Mouse (Mus musculus): Measurements from ENCODE around the gene Rnf43. TPM values are rescaled to one million over a fixed set of nuclear protein-coding genes. Genes with fewer than 3 reads are reported as not detected.

Rnf43 gene
- polyA plus RNA-seq, 1 experiment, result not detected

DNA sequence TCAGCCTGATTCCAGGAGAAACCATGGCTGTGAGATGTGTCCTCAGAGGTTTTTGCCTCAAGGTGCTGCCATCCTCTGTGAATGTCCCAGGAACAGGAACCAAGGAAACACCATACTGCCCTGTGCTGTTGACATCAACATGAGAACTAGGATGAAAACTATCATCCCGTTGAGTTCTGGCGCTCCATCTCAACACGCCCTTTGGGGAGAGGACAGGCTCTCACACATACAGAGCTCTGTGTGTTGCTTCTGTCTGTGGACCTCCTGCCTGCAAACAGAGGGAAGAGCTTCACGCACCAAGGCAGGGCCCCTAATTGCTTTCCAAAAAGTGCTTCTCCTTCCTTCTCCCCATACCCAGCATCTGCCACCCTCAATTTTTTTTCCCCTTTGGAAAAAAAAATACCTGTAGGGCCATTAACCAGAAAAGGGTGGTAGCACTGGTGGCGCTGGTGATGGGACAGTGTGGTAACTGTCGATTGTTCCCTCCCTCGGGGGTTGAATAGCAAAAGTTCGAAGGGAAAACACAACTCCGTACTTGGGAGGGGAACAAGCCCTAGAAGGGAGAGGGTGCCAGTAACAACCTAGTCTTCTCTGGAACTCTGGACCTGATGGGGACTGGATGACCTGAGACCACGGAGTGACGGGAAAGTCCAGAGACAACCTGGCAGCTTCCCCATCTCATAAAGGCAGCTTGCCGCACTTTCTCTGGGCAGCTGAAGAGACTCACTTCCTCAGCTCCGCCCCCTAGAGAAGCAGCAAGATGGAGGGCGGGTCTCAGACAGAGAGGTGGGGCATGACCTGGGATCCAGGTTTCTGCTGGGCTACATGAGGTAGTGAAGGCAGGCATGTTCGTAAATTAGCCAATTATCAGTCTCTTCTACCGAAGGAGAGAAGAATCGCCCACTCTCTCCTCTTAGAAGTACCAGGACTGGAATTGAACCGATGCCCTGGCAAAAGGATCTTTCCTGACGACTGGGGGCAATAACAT is 85.9 kb downstream of the Rnf43 start:
- TF ChIP-seq CEBPB (IDR thresholded peaks at IDR 0.05; ENCODE audit: low read depth) (no peak), MYOD1 (IDR thresholded peaks at IDR 0.05; ENCODE audit: control insufficient read depth, insufficient read length, low read depth) (no peak), CTCF (IDR thresholded peaks at IDR 0.05; ENCODE audit: control insufficient read depth, insufficient read depth, insufficient read length) (no peak), MYOG (IDR thresholded peaks at IDR 0.05; ENCODE audit: control insufficient read depth, extremely low read depth, insufficient read length) (no peak), MAX (IDR thresholded peaks at IDR 0.05) (no peak), FOSL1 (IDR thresholded peaks at IDR 0.05; ENCODE audit: insufficient read depth, low read length, poor library complexity, severe bottlenecking) (no peak), USF1 (IDR thresholded peaks at IDR 0.05; ENCODE audit: low read depth) (no peak)
- H3K4me3 ChIP-seq (ENCODE audit: insufficient read depth, poor library complexity, severe bottlenecking), result no peak overlapping the region
- no peaks in the 10 kb centered on the region for H3K79me3 ChIP-seq (ENCODE audit: low read depth)
- H3K79me2 ChIP-seq (ENCODE audit: control insufficient read depth, insufficient read depth), result no peaks in the 10 kb centered on the region
- peaks cover 14% of the 10 kb centered on the region for H3K36me3 ChIP-seq (ENCODE audit: control insufficient read depth, insufficient read depth)
- H3ac ChIP-seq (ENCODE audit: control insufficient read depth, insufficient read length, low read depth), result no peak overlapping the region
- H3K27me3 ChIP-seq (ENCODE audit: control insufficient read depth, insufficient read depth, insufficient read length), result no peaks in the 10 kb centered on the region

DNA sequence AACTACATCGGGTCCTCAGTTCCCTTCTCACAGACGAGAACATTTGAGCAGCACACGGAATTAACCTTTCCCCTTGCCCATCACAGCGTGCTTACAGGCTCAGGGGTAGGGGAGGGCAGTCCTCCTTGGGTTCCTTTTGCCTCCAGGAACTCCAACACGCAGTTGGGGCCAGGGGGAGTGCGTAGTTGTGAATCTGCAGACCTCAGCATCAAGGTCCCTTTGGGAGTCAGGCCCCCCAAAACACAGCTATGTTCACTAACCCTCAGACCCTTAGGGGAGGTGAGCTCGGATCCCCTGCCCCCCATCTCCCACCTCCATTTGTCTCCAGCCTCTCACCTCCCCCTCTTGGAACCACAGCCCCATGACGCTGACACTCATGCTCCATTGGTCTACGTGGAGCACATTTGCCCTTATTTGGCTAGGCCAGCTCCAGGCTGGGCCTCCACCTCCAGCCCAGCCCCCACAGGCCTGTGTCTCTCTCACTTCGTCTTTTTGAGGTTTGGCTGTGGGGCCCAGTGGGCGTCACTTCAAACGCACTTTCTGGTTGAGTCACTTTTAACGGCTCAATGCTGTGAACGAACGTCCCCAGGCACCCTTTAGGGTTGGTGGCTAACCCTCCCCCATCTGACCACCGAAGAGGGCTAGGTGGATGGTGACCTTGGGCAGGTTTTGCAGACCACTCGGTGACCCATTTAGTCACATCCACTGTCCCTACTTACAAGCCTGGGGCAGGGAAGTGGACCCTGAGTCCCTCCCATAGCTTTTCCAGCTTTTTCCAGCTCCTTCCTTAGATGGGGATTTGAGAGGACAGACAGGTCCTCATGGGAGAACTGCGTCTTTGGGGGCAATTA is 86.9 kb downstream of the Rnf43 start:
- Histone ChIP-seq H3K4me3 (ENCODE audit: insufficient read depth, poor library complexity, severe bottlenecking) (no peak overlapping the region), H3K36me3 (ENCODE audit: control insufficient read depth, insufficient read depth) (peaks cover 4% of the 10 kb centered on the region), H3K79me3 (ENCODE audit: low read depth) (no peaks in the 10 kb centered on the region), H3ac (ENCODE audit: control insufficient read depth, insufficient read length, low read depth) (peak overlapping the region; percentile 55), H3K27me3 (ENCODE audit: control insufficient read depth, insufficient read depth, insufficient read length) (no peaks in the 10 kb centered on the region), H3K79me2 (ENCODE audit: control insufficient read depth, insufficient read depth) (no peaks in the 10 kb centered on the region)
- no peak for TF ChIP-seq USF1 (IDR thresholded peaks at IDR 0.05; ENCODE audit: low read depth)
- no peak for TF ChIP-seq FOSL1 (IDR thresholded peaks at IDR 0.05; ENCODE audit: insufficient read depth, low read length, poor library complexity, severe bottlenecking)
- peak; percentile 36 for TF ChIP-seq MAX (IDR thresholded peaks at IDR 0.05)

DNA sequence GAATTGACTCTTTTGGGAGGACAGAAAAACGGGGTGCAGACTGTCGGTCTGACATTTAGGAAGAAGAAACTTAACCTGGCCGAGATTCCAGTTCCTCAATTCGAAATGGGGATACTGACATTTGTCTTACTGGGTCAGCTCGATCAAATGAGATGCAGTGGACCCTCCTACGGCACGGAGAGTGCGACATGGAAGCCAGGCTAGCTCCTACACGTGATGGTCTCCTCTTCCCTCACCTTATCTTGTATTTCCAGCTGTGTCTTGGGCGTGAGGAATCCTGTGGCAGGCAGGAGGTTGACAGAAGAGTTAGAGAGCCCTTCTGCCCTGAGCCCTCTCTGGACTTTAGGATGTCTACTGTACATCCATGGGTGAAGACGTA is 87.5 kb downstream of the Rnf43 start:
- Histone ChIP-seq H3K79me3 (ENCODE audit: low read depth) (no peaks in the 10 kb centered on the region), H3K79me2 (ENCODE audit: control insufficient read depth, insufficient read depth) (no peaks in the 10 kb centered on the region), H3K27me3 (ENCODE audit: control insufficient read depth, insufficient read depth, insufficient read length) (no peaks in the 10 kb centered on the region), H3K36me3 (ENCODE audit: control insufficient read depth, insufficient read depth) (no peaks in the 10 kb centered on the region), H3ac (ENCODE audit: control insufficient read depth, insufficient read length, low read depth) (no peak overlapping the region), H3K4me3 (ENCODE audit: insufficient read depth, poor library complexity, severe bottlenecking) (no peak overlapping the region)
- TF ChIP-seq MYOD1 (IDR thresholded peaks at IDR 0.05; ENCODE audit: control insufficient read depth, insufficient read length, low read depth) (no peak), FOSL1 (IDR thresholded peaks at IDR 0.05; ENCODE audit: insufficient read depth, low read length, poor library complexity, severe bottlenecking) (no peak), MYOG (IDR thresholded peaks at IDR 0.05; ENCODE audit: control insufficient read depth, extremely low read depth, insufficient read length) (no peak), CEBPB (IDR thresholded peaks at IDR 0.05; ENCODE audit: low read depth) (no peak), CTCF (IDR thresholded peaks at IDR 0.05; ENCODE audit: control insufficient read depth, insufficient read depth, insufficient read length) (no peak), USF1 (IDR thresholded peaks at IDR 0.05; ENCODE audit: low read depth) (no peak), MAX (IDR thresholded peaks at IDR 0.05) (no peak)

DNA sequence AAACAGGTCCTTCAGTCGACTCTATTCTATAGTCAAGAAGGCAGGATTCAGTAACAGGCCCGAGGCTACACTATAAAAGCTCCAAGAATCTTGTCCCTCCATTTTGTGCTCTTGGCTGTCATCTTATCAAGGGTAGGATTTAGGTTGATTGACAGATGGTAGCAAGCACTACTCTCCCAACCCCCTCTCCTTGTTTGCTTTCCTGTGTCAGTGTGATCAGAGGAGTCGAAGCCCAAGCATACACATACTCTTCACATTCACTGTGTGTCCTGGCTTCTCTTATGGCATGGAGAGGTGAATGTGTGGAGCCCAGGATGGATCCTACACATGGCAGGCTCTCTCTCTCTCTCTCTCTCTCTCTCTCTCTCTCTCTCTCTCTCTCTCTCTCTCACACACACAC is 88.0 kb downstream of the Rnf43 start:
- H3K79me2 ChIP-seq (ENCODE audit: control insufficient read depth, insufficient read depth), result peaks cover 2% of the 10 kb centered on the region

DNA sequence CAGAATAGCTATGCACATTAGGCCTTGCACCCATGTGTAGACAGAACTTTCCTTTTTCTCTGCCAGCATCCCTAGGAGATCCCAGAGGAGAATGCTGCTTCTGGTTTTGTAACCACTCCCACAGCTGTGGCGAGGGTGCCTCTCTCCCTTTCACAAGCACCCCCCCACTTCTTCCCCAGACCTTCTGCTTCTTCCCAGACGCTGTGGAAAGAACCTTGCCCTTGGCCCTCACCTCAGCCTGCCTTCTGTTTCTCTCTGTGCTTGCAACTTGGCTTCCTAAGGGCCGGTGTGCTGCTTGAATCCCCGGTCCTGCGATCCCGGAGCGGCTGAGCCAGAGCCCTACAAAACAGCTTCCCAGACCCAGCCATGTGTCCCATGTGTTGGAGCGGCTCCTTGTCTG is 88.5 kb downstream of the Rnf43 start:
- H3K36me3 ChIP-seq (ENCODE audit: control insufficient read depth, insufficient read depth), result no peaks in the 10 kb centered on the region
- H3K4me3 ChIP-seq (ENCODE audit: insufficient read depth, poor library complexity, severe bottlenecking), result no peak overlapping the region
- peaks cover 6% of the 10 kb centered on the region for H3K79me3 ChIP-seq (ENCODE audit: low read depth)
- H3K27me3 ChIP-seq (ENCODE audit: control insufficient read depth, insufficient read depth, insufficient read length), result no peaks in the 10 kb centered on the region
- H3K79me2 ChIP-seq (ENCODE audit: control insufficient read depth, insufficient read depth), result peaks cover 7% of the 10 kb centered on the region
- TF ChIP-seq USF1 (IDR thresholded peaks at IDR 0.05; ENCODE audit: low read depth) (no peak), CTCF (IDR thresholded peaks at IDR 0.05; ENCODE audit: control insufficient read depth, insufficient read depth, insufficient read length) (no peak), MAX (IDR thresholded peaks at IDR 0.05) (no peak), CEBPB (IDR thresholded peaks at IDR 0.05; ENCODE audit: low read depth) (no peak), FOSL1 (IDR thresholded peaks at IDR 0.05; ENCODE audit: insufficient read depth, low read length, poor library complexity, severe bottlenecking) (no peak), MYOD1 (IDR thresholded peaks at IDR 0.05; ENCODE audit: control insufficient read depth, insufficient read length, low read depth) (no peak), MYOG (IDR thresholded peaks at IDR 0.05; ENCODE audit: control insufficient read depth, extremely low read depth, insufficient read length) (no peak)
- H3ac ChIP-seq (ENCODE audit: control insufficient read depth, insufficient read length, low read depth), result no peak overlapping the region

More for the DNA sequence above, 88.0 kb downstream of the Rnf43 start:
- TF ChIP-seq MYOD1 (IDR thresholded peaks at IDR 0.05; ENCODE audit: control insufficient read depth, insufficient read length, low read depth) (no peak), MAX (IDR thresholded peaks at IDR 0.05) (no peak), CTCF (IDR thresholded peaks at IDR 0.05; ENCODE audit: control insufficient read depth, insufficient read depth, insufficient read length) (no peak), CEBPB (IDR thresholded peaks at IDR 0.05; ENCODE audit: low read depth) (no peak), FOSL1 (IDR thresholded peaks at IDR 0.05; ENCODE audit: insufficient read depth, low read length, poor library complexity, severe bottlenecking) (no peak), MYOG (IDR thresholded peaks at IDR 0.05; ENCODE audit: control insufficient read depth, extremely low read depth, insufficient read length) (no peak)
- H3ac ChIP-seq (ENCODE audit: control insufficient read depth, insufficient read length, low read depth), result no peak overlapping the region
- peaks cover 1% of the 10 kb centered on the region for H3K79me3 ChIP-seq (ENCODE audit: low read depth)
- no peaks in the 10 kb centered on the region for H3K36me3 ChIP-seq (ENCODE audit: control insufficient read depth, insufficient read depth)
- H3K27me3 ChIP-seq (ENCODE audit: control insufficient read depth, insufficient read depth, insufficient read length), result no peaks in the 10 kb centered on the region
- no peak overlapping the region for H3K4me3 ChIP-seq (ENCODE audit: insufficient read depth, poor library complexity, severe bottlenecking)

Data from C2C12 (cell line).